Mouse (Mus musculus) spleen, postnatal 36 days (tissue): ENCODE measurements around the gene Trpm8.

Source experiments
- DNase-seq, 2 experiments: peaks; one replicate each; pipeline ENCODE4 v3.0.0; 2022; ENCODE audit warnings: low spot score in 2 of 2, mixed read lengths in 1 of 2

Trpm8 gene

GRCm38 (mm10) chr1:88264869-88265240 is 12.6 kb upstream of the Trpm8 start:
- DNase-seq = no peak

DNA sequence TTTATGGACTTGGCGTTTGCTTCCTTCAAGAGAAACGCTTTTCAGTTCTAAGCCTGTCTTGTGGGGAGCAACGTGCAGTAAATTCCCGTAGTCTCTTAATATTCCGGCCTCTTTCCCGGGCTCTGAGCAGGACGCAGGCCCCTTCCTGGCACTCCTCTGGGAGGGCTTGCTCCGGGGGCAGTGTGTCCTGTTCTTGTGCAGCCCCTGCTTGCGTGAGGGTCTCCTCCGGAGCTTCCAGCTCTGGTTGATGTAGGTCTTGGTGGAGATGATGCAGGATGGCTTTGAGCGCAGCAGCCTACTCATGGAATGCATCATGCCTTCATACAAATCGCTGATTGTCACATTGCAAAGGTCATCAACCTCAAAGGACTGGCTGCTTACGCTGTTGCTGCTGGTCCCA is 11.3 kb upstream of the Trpm8 start:
- DNase-seq = no peak

- no peak for DNase-seq
These were observed 10.0 kb upstream of the Trpm8 start for GRCm38 (mm10) chr1:88267489-88267888.

- no peak for DNase-seq
These were observed 9.4 kb upstream of the Trpm8 start for GRCm38 (mm10) chr1:88268070-88268469.

- DNase-seq = no peak
These were observed 7.7 kb upstream of the Trpm8 start for GRCm38 (mm10) chr1:88269539-88270309.

DNA sequence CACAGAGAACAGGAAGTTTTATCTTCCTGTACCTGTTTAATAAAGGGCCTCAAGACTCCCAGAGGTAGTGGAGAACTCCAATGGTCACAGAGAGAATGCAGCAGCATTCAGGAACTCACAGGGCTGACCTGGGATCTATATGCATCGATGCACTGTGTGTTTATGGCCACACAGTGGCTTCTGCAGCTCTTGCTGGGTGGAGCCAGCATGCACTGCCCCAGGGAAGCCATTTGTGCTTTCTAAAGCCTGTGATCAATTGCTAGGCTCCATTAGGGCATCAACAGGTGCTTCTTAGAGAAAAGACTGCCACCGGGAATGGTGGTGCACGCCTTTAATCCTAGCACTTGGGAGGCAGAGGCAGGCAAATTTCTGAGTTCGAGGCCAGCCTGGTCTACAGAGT is 4.6 kb upstream of the Trpm8 start:
- DNase-seq = no peak

DNA sequence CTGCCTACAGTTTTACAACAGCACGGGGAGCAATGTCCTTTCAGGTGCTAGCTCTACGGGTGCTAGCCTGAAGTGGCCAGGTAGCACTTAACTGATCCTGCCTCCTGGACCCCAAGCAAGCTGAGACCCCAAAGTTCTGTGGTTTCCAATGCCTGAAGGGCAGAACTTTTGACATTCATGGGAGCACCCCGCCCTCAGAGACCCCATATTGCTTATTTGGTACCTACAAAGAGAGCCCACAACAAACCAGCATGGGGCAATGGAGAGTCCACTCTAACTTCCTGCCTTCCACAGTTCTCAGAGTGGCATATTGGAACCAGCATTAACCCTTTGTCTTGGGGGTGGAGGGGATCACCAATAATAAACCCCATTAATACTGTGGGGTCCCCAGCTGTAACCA is 4.1 kb upstream of the Trpm8 start:
- DNase-seq = no peak

- DNase-seq = no peak
These were observed 3.6 kb upstream of the Trpm8 start for GRCm38 (mm10) chr1:88273832-88274231.

DNA sequence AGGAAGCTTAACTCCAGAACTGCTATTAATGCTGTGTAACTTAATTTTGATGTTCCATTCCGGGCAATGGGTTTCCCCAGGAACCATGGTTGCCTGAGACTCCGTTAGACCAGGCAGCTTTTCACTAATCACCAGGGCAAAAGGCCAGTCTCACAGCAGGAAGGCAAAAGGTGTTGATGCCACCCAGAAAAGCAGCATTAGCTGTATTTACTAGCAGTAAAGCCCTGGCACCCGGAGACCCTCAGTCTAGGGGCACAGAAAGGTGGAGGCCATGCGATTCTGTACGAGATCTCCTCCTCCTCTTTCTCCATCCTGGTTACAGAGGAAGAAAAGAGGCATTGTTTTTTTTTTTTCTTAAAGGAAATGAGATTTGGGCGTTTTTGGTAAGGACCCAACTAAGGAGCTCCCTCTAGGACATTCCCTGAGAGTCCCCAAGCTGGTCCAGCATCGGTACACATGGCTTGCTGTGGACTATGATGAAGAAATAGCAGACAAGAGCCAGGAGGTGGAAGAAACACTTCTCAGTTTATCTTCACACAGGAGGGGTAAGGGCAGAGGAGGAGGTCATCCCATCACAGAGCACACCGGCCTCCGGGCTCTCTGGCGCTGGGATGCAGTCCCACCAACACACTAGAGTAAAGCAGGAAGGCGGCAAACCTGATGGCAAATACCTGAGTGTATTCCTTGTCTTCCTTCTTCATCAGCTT is 2.9 kb upstream of the Trpm8 start:
- DNase-seq = no peak

GRCm38 (mm10) chr1:88275078-88275680 is 2.3 kb upstream of the Trpm8 start:
- no peak for DNase-seq

DNA sequence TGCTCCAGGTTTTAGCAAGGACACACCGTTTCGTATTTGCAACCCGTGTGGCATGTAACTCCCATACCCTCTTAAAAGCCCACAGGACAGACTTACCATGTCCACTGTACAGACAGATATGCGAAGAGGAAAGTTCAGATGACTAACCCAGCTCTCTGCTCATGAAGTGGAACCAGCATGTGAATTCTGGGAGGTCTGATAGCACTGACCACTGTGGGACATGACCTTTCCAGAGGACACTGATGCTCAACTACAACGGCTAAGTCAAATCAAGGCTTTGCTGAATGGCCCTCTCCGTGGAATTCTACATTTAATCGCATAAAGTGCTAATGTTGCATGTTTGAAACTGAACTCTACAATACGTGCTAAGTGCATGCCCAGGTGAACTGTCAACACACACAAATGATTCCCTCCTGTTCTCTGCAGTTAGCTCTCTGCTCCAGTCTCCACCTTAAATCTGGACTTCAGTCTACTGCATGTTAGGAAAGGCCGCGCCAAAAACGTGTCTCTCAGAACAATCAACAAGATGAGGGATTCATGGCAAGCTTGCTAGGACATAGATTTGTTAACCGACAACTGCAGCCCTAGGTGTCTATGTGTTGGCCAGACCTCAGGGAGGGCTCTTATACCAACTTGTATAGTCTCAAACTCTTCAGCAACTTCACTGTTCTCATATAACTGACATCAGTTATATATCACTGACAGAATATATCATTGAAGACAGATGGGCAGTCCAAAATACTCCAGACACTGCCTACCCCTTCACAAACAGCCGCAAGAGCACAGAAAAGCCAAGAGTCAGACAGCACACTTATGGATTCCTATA is 1.6 kb upstream of the Trpm8 start:
- DNase-seq = no peak

DNA sequence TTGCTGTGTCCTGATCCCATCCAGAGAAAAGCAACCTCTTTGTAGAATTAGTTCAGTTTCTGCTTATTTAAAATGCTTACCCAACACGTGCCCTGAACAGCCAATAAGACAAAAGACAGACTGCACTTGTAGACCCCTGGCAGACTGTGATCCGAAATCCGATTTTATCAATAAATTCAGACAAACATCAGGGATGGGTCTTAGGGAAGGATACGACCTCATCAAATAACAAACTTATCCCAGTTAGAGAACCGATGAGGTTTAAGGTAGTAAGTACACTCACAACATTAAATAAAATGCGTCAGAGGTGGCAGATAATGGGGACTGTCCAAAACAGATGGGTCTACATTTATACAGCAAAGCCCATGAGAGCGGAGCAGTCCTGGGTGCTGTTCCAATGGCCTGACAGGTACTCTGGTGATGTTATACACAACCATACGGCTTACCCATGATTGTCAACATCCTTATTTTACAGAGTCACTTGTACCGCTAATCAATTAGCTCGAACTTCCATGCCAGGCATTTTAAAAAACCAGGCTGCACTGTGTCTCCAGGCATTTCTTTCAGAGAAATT is 850 bp upstream of the Trpm8 start:
- DNase-seq = no peak

GRCm38 (mm10) chr1:88277818-88278511 is 504 bp downstream of the Trpm8 start:
- no peak for DNase-seq

- no peak for DNase-seq
These were observed 1.9 kb downstream of the Trpm8 start for GRCm38 (mm10) chr1:88279111-88280005.

DNA sequence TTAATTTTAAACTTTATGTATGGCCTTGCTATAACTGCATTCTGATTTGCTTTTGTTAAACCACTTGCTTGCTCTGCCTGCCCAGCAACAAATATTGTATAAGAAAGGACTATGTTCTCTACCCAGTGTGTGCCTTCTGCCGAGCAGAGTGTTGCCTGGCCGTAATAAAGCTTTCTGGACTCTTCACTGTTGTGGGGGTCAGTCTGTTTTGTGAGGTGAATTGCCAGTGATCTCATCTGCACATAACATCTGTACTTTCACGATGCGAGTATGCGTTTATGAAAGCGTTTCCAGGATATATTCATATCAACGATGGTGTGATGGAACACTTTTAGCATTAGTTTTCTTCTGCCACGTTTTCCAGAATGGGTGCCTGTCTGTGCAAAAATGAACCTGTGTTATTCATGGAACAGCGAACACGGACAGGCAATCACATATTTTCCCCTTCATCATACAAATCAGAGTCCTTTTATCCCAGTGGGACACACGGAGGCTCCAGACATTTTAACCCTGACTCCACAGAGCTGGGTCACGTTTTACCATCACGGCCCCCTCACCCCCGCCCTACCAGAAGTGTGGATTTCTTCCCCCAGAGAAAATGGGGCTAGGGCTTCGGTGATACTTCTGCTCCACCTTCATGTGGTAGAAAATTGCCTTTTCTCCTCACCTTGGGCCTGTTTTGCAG is 2.7 kb downstream of the Trpm8 start:
- DNase-seq = no peak

GRCm38 (mm10) chr1:88282301-88282700 is 4.8 kb downstream of the Trpm8 start:
- no peak for DNase-seq

DNA sequence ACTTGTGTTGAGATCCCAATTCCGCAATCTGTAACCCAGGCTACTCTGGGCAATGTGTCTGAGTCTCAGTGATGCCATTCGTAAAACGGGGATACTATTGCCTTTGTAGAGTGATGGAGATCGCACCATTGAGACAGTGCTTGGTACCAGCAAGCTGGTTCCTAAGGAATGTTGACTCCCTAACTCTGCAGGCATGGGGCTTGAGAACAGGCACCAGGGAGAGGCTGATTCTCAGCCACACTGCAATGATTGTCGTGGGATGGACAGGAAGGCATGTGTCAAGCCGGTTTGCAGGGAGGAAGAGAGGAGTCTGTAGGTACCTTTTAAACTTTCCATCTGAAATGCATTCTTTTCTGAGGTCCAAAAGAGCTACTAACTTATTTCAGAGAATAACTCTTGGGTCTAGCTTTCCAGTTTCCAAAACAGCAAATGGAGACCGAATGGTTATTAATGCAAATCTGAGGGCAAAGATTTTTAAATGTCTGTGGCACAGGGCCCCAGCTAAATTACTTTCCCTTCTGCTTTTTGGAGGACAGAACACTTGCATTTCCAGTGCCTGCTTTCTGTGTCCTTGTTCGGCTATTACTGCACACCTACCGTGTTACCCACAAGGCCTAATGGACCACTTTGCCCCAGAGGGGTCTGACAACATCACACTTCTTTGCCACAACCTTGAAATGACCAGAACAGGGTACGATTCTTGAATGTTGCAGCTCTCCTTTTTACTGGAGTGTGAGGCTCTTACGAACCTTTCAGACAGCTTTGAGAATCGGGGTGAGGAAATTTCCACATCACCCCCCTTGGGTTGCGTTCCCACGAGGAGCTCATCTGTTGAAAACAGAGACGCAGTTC is 6.1 kb downstream of the Trpm8 start:
- peak in 1 of 2 experiments; percentile 49 for DNase-seq

DNA sequence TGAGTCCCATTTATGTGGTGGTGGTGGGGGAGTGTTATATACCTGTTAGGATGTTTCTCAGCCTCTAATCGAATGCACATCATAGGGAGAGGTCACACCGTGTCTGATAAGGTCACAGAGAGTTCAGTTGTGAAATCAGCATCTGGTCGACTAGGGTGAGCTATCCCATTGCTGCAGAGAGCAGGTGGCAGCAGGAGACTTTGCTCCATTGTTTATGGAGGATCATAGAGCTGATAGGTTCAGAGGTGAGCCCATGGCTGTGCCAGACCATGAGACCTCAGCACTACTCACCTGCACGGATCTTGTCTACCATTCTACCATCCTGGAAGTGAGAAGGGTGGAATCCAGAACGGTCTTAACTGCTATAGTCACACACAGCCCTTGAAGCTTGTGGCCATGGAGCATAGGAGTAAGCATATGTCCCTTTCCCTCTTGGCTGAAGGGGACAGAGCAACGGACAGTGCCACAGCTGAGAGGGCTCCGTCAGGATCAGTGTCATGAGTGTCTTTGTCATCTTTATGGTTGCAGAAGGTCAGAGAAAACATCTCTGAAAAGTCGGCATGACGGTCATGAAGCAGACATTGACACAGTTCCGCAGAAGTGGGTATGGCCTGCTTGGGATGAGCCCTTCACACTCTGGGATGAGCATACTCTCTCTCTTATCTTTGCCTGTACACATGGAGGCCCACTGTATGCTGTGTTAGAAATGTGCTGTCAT is 6.9 kb downstream of the Trpm8 start:
- no peak for DNase-seq
